Mouse (Mus musculus) liver, postnatal 0 days (tissue): ENCODE data around the gene Icam4.

ENCODE experiments used
- CTCF ChIP-seq: sonication (generic); IDR thresholded peaks from 2 replicates; pipeline ENCODE4 v1.5.1; 2016; ENCODE audit warnings: antibody characterized with exemption, low read depth
- EP300 ChIP-seq: IDR thresholded peaks from 2 replicates; pipeline ENCODE4 v1.6.1; 2016; ENCODE audit warnings: antibody characterized with exemption, low read depth, mild to moderate bottlenecking

DNA sequence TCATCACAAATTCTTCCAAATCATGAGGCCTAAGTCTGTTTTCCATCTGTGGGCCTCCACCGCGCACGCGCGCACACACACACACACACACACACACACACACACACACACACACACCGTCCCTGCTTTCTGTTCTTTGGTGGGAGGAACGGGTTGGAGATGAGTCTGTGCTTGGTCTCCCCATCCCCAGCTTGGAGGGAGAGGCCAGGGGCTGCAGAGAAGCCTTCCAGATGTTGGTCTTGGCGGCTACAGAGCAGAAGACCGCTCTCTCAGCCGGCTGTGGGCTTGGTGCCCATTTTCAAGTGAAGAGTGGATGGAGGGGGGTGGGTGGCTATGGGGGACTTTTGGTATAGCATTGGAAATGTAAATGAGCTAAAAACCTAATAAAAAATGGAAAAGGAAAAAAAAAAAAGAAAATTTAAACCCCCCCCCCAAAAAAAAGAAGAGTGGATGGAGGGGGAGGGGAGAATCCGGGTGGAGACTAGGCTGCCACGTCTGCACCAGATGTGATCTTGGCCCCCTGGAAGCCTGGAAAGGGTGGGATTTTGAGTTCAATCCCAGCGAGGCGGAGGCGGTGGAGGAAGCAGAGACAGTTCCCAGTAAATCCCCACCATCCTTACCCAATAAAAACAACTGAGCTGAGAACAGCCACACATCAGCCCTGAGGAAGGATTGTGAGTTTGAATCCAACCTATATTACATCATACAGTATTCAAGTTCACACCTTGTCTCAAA is 42.1 kb upstream of the Icam4 start:
- TF ChIP-seq CTCF (no peak), EP300 (no peak)
